Mouse (Mus musculus) heart, postnatal 0 days (tissue): Measurements from ENCODE around the gene Cacna1c.

Source experiments
- CTCF ChIP-seq: IDR thresholded peaks from 2 replicates; pipeline ENCODE4 v1.5.1; 2016; ENCODE audit warnings: antibody characterized with exemption, control low read depth, low read depth
- EP300 ChIP-seq: IDR thresholded peaks from 2 replicates; pipeline ENCODE4 v1.6.1; 2016; ENCODE audit warnings: antibody characterized with exemption, low read depth

DNA sequence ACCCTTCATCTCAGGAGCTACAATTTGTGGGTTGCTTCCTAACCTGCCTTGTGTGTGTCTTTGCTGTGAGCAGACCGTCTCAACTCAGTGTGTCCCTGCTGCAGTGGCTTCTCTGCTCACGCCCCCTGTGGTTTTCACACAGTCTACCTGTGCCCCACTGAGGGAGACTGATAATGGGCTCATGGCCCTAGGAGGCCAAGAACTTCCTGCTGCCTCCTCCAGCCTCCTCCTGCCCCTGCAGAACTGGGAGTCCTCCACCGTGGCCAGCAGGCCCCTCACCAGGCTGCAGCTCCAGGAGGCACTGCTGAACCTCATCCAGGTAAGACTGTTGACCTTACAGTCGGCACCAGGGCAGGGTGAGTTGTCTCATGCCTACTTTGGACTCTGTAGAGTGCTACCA lies 21.4 kb upstream of the Cacna1c start:
- no peak for TF ChIP-seq CTCF
- TF ChIP-seq EP300 = no peak
